Mouse (Mus musculus) adipocyte (in vitro differentiated cells): ENCODE measurements at regions not wholly inside any gene's neighbourhood (a gene's known extent, or its start where the extent isn't known, plus 50 kb on each side); places are given as distances from the start of the nearest gene placed in this dataset.

ENCODE experiments used
- DNase-seq: peaks from one replicate; pipeline ENCODE4 v3.0.0-alpha.2; 2016; ENCODE audit warnings: low spot score

DNA sequence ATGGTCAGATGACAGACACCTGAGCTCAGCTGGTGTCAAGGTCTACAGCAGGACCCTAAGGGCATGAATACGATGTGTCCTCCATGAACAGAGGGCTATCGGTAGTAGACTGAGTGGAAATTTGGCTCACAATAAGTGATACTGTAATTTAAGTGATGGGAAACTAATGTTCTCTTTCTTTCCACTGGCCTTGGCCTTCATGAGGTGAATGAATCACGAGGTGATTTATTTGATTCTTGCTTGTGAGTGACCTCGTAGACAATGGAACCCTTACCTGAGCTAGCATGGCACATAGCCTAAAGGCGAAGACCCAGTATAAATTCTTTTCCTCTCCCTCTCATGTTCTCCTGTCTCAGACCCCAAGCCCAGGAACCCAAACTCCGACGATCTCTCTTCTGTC is 54.1 kb upstream of the Gm5148 start:
- DNase-seq = no peak

DNA sequence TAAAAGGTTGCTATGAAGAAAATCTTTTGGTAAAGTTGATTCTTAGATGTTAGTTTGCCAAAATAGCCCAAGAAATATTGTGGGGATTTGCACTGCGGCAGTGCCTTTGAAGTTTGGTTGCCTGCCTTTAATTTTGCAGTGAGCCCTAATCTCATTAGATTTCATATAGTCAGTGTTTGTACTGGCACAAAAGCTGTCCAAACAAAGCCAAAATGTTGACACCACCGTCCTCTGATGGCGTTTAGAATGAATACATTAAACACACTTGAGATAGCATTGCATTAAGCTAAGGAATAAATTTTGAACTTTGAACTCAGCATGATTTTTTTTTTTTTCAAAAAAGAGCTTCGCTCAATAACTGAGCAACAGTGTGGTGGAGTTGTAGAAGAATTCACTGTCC is 51.9 kb upstream of the Gm5148 start:
- no peak for DNase-seq
